Mouse (Mus musculus): ENCODE measurements around the gene Wfdc21.
A peak's percentile ranks its signal among the peaks of the same experiment; 100 is the strongest.

Wfdc21 gene

GRCm38 (mm10) chr11:83754227-83754626, 7.5 kb downstream of the Wfdc21 start:
- no peak for DNase-seq

GRCm38 (mm10) chr11:83767306-83767705, 20.6 kb downstream of the Wfdc21 start:
- no peak for DNase-seq

- no peak for DNase-seq
Measured at GRCm38 (mm10) chr11:83768976-83769375, 22.2 kb downstream of the Wfdc21 start.

GRCm38 (mm10) chr11:83771014-83771413, 24.3 kb downstream of the Wfdc21 start:
- no peak for DNase-seq

- DNase-seq: no peak
Measured at GRCm38 (mm10) chr11:83772341-83772740, 25.6 kb downstream of the Wfdc21 start.

- DNase-seq: no peak
Measured at GRCm38 (mm10) chr11:83773691-83774090, 27.0 kb downstream of the Wfdc21 start.

- no peak for DNase-seq
Measured at GRCm38 (mm10) chr11:83774324-83774723, 27.6 kb downstream of the Wfdc21 start.

GRCm38 (mm10) chr11:83776798-83777197, 30.1 kb downstream of the Wfdc21 start:
- no peak for DNase-seq

GRCm38 (mm10) chr11:83783931-83784600, 37.3 kb downstream of the Wfdc21 start:
- no peak for DNase-seq

- no peak for DNase-seq
Measured at GRCm38 (mm10) chr11:83784661-83785060, 37.9 kb downstream of the Wfdc21 start.

- peak; percentile 18 for DNase-seq
Measured at GRCm38 (mm10) chr11:83785366-83785765, 38.6 kb downstream of the Wfdc21 start.

- DNase-seq: no peak
Measured at GRCm38 (mm10) chr11:83786835-83787234, 40.1 kb downstream of the Wfdc21 start.

- DNase-seq: no peak
Measured at GRCm38 (mm10) chr11:83787401-83788021, 40.8 kb downstream of the Wfdc21 start.

GRCm38 (mm10) chr11:83788331-83788730, 41.6 kb downstream of the Wfdc21 start:
- no peak for DNase-seq

- DNase-seq: no peak
Measured at GRCm38 (mm10) chr11:83789259-83789658, 42.5 kb downstream of the Wfdc21 start.

- DNase-seq: no peak
Measured at GRCm38 (mm10) chr11:83791133-83791532, 44.4 kb downstream of the Wfdc21 start.

- DNase-seq: no peak
Measured at GRCm38 (mm10) chr11:83792316-83792914, 45.7 kb downstream of the Wfdc21 start.

GRCm38 (mm10) chr11:83793264-83793663, 46.5 kb downstream of the Wfdc21 start:
- no peak for DNase-seq

- no peak for DNase-seq
Measured at GRCm38 (mm10) chr11:83796112-83796511, 49.4 kb downstream of the Wfdc21 start.

GRCm38 (mm10) chr11:83796980-83797608, 50.4 kb downstream of the Wfdc21 start:
- no peak for DNase-seq

- DNase-seq: no peak
Measured at GRCm38 (mm10) chr11:83799871-83800430, 53.2 kb downstream of the Wfdc21 start.

GRCm38 (mm10) chr11:83802166-83802565, 55.4 kb downstream of the Wfdc21 start:
- DNase-seq: no peak
